Comparison of ENCODE assay signal across 20 mouse cellular contexts in genomic region chr6:124685606-124686386, GRCm38 (mm10). TPM values are rescaled to one million over a fixed set of nuclear protein-coding genes. Genes with fewer than 3 reads are reported as not detected.
DNase-seq lines count a peak whose midpoint lies in the region; ATAC-seq and TF ChIP-seq lines count a peak whose summit lies in the region.
"Had no signal": no experiment of that assay in that cellular context is flagged by ENCODE, and none has a peak within 500 bp of the region (broad histone marks: within the 10 kb centered on the region; RNA-seq: fewer than 3 reads in every experiment).

No protein-coding gene starts in this region.

- TF ChIP-seq CTCF in stomach, postnatal 0 days (IDR thresholded peaks at IDR 0.05; ENCODE audit: low read depth), result no peak

- no peak for DNase-seq in intestine, embryonic 14.5 days (ENCODE audit: low spot score)
- DNase-seq in stomach, postnatal 0 days (ENCODE audit: low spot score), result peak; percentile 47
- DNase-seq in left cerebral cortex, postnatal 36 days (ENCODE audit: low spot score in 2 of 2), result no peak
- no peak for DNase-seq in left cerebral cortex, adult 8-10 months (ENCODE audit: low spot score in 2 of 2)
- DNase-seq in adrenal gland, adult 8-10 months, result no peak
- DNase-seq: adrenal gland, postnatal 14 days; B cell, adult 2 months; cerebellum, adult 9-11 months; gastrocnemius, postnatal 10 days; kidney, postnatal 36 days; lung, embryonic 14.5 days; right cerebral cortex, postnatal 4 days; thymus, postnatal 36 days had no signal

- H3K4me3 ChIP-seq in megakaryocyte, embryonic 14.5 days (replicated peaks), result peak overlapping the region; percentile 70
- no peak overlapping the region for H3K4me3 ChIP-seq in intestine, embryonic 14.5 days (ENCODE audit: low read depth, low read length)
- H3K4me3 ChIP-seq in liver, embryonic 15.5 days (replicated peaks), result no peak overlapping the region
- no peak overlapping the region for H3K4me3 ChIP-seq in stomach, postnatal 0 days (ENCODE audit: low read depth, low read length)
- H3K4me3 ChIP-seq: hindbrain, embryonic 10.5 days had no signal

- H3K9ac ChIP-seq in intestine, embryonic 14.5 days (ENCODE audit: low read length), result no peak overlapping the region
- no peak overlapping the region for H3K9ac ChIP-seq in liver, embryonic 15.5 days
- H3K9ac ChIP-seq in stomach, postnatal 0 days (ENCODE audit: low read length), result no peak overlapping the region
- H3K9ac ChIP-seq: lung, embryonic 14.5 days had no signal

- H3K36me3 ChIP-seq in megakaryocyte, embryonic 14.5 days (replicated peaks; ENCODE audit: low read length), result peaks cover 29% of the 10 kb centered on the region
- no peaks in the 10 kb centered on the region for H3K36me3 ChIP-seq in intestine, embryonic 14.5 days (ENCODE audit: control insufficient read depth, insufficient read depth, low read length)
- H3K36me3 ChIP-seq in liver, embryonic 15.5 days (replicated peaks), result peaks cover 13% of the 10 kb centered on the region; the same call in 1 of the 2 replicates
- H3K36me3 ChIP-seq in stomach, postnatal 0 days (ENCODE audit: control insufficient read depth, insufficient read depth, low read length), result no peaks in the 10 kb centered on the region
- H3K36me3 ChIP-seq: hindbrain, embryonic 10.5 days had no signal

- H3K9me3 ChIP-seq in megakaryocyte, embryonic 14.5 days, result no peaks in the 10 kb centered on the region
- H3K9me3 ChIP-seq in intestine, embryonic 14.5 days (ENCODE audit: control insufficient read depth, low read length), result no peaks in the 10 kb centered on the region
- no peaks in the 10 kb centered on the region for H3K9me3 ChIP-seq in liver, embryonic 15.5 days (replicated peaks)
- H3K9me3 ChIP-seq in stomach, postnatal 0 days (ENCODE audit: control insufficient read depth, low read length), result no peaks in the 10 kb centered on the region
- H3K9me3 ChIP-seq: hindbrain, embryonic 10.5 days had no signal

- ATAC-seq in megakaryocyte, adult 5-6 weeks (ENCODE audit: poor library complexity, severe bottlenecking), result no peak
- ATAC-seq in intestine, embryonic 14.5 days (replicated peaks; ENCODE audit: low FRiP score, low TSS enrichment, low read depth), result peak; percentile 51
- peak; percentile 23; the same call in 1 of the 2 replicates for ATAC-seq in liver, embryonic 15.5 days (ENCODE audit: insufficient read depth)
- no peak for ATAC-seq in stomach, postnatal 0 days (ENCODE audit: low FRiP score, low TSS enrichment)
- ATAC-seq: inflammation-experienced regulatory T-cells, adult 6 months had no signal

- H3K27me3 ChIP-seq in megakaryocyte, embryonic 14.5 days (replicated peaks), result no peaks in the 10 kb centered on the region
- no peaks in the 10 kb centered on the region for H3K27me3 ChIP-seq in intestine, embryonic 14.5 days (replicated peaks; ENCODE audit: control insufficient read depth, insufficient read depth, low read length)
- H3K27me3 ChIP-seq in liver, embryonic 15.5 days, result no peaks in the 10 kb centered on the region
- no peaks in the 10 kb centered on the region for H3K27me3 ChIP-seq in stomach, postnatal 0 days (ENCODE audit: control insufficient read depth, insufficient read depth, low read length)

- TF ChIP-seq EP300 in stomach, postnatal 0 days (optimal IDR thresholded peaks at IDR 0.05), result no peak

- peak overlapping the region; percentile 62; the same call in 1 of the 2 replicates for H3K27ac ChIP-seq in intestine, embryonic 14.5 days (ENCODE audit: low read depth)
- H3K27ac ChIP-seq in liver, embryonic 15.5 days (replicated peaks), result peak overlapping the region; percentile 61; the same call in 1 of the 2 replicates
- no peak overlapping the region; the same call in 1 of the 2 replicates for H3K27ac ChIP-seq in stomach, postnatal 0 days (replicated peaks)
- H3K27ac ChIP-seq: hindbrain, embryonic 10.5 days; macrophage had no signal

- H3K4me1 ChIP-seq in megakaryocyte, embryonic 14.5 days, result peaks cover 83% of the 10 kb centered on the region
- no peaks in the 10 kb centered on the region for H3K4me1 ChIP-seq in intestine, embryonic 14.5 days (replicated peaks; ENCODE audit: control insufficient read depth, insufficient read depth, low read length)
- peaks cover 85% of the 10 kb centered on the region for H3K4me1 ChIP-seq in liver, embryonic 15.5 days (replicated peaks)
- H3K4me1 ChIP-seq in stomach, postnatal 0 days (replicated peaks; ENCODE audit: control insufficient read depth, insufficient read depth), result peaks cover 6% of the 10 kb centered on the region
- H3K4me1 ChIP-seq: hindbrain, embryonic 10.5 days had no signal

- intact Hi-C loops in left cerebral cortex, postnatal 36 days (cut with DNase I), result no loop called here

- no peak overlapping the region for H3K4me2 ChIP-seq in intestine, embryonic 14.5 days (ENCODE audit: low read length)
- H3K4me2 ChIP-seq in liver, embryonic 15.5 days, result peak overlapping the region; percentile 23; the same call in 1 of the 2 replicates
- no peak overlapping the region for H3K4me2 ChIP-seq in stomach, postnatal 0 days (replicated peaks; ENCODE audit: low read depth)
- H3K4me2 ChIP-seq: heart, embryonic 11.5 days; lung, embryonic 14.5 days had no signal

- 82% methylated on average over 12 of the region's 12 CpGs for WGBS in intestine, embryonic 14.5 days
- 26% methylated on average over 12 of the region's 12 CpGs for WGBS in liver, embryonic 15.5 days (ENCODE audit: insufficient replicate concordance)
- 78% methylated on average over 12 of the region's 12 CpGs for WGBS in stomach, postnatal 0 days

RNA-seq across cellular contexts. Expression of gene Lpcat3, which starts 23.0 kb away (rescaled TPM):
- 119 and 190 TPM in 2 replicates for polyA plus RNA-seq in megakaryocyte, embryonic 14.5 days (2012; ENCODE audit: insufficient read depth, low replicate concordance)
- total RNA-seq in megakaryocyte, adult 5-6 weeks (2015), result 32.8 and 48.3 TPM in 2 replicates
- total RNA-seq in megakaryocyte, adult 5-6 weeks (2017), result 22.4 and 24.8 TPM in 2 replicates
- polyA plus RNA-seq in intestine, embryonic 14.5 days (2014; fragmentation: Nextera tagmentation; extraction: Ambion mirVana), result 75.5 and 79.8 TPM in 2 replicates
- polyA plus RNA-seq in liver, embryonic 15.5 days (2015; fragmentation: Nextera tagmentation; extraction: Ambion mirVana), result 82.0 and 85.6 TPM in 2 replicates
- polyA plus RNA-seq in stomach, postnatal 0 days (2015; fragmentation: Nextera tagmentation; extraction: Ambion mirVana), result 78.8 and 79.6 TPM in 2 replicates
- 10 to 100 TPM; 20.9 to 23.0 TPM for total RNA-seq in left cerebral cortex, postnatal 36 days (2021)
- 10 to 100 TPM; 22.6 to 34.6 (median 26.1) TPM for total RNA-seq in left cerebral cortex, adult 8-10 months (2022)
- total RNA-seq in adrenal gland, adult 8-10 months (2022), result 100 to 1,000 TPM in 1 of 4 experiments, 10 to 100 TPM in 3; 75.1 to 111 (median 90.7) TPM

RNA-seq across cellular contexts. Expression of gene Emg1, which starts 26.2 kb away (rescaled TPM):
- 46.3 and 153 TPM in 2 replicates for polyA plus RNA-seq in megakaryocyte, embryonic 14.5 days (2012; ENCODE audit: insufficient read depth, low replicate concordance)
- total RNA-seq in megakaryocyte, adult 5-6 weeks (2015), result 144 and 179 TPM in 2 replicates
- 170 and 206 TPM in 2 replicates for total RNA-seq in megakaryocyte, adult 5-6 weeks (2017)
- polyA plus RNA-seq in intestine, embryonic 14.5 days (2014; fragmentation: Nextera tagmentation; extraction: Ambion mirVana), result 248 and 249 TPM in 2 replicates
- 122 and 128 TPM in 2 replicates for polyA plus RNA-seq in liver, embryonic 15.5 days (2015; fragmentation: Nextera tagmentation; extraction: Ambion mirVana)
- 93.9 and 94.8 TPM in 2 replicates for polyA plus RNA-seq in stomach, postnatal 0 days (2015; fragmentation: Nextera tagmentation; extraction: Ambion mirVana)
- total RNA-seq in left cerebral cortex, postnatal 36 days (2021), result 10 to 100 TPM; 41.8 to 45.9 TPM
- 10 to 100 TPM; 41.0 to 48.1 (median 43.4) TPM for total RNA-seq in left cerebral cortex, adult 8-10 months (2022)
- total RNA-seq in adrenal gland, adult 8-10 months (2022), result 10 to 100 TPM; 81.9 to 100.0 (median 86.2) TPM

RNA-seq across cellular contexts. Expression of gene Phb2, which starts 26.3 kb away (rescaled TPM):
- polyA plus RNA-seq in megakaryocyte, embryonic 14.5 days (2012; ENCODE audit: insufficient read depth, low replicate concordance), result 72.8 and 150 TPM in 2 replicates
- total RNA-seq in megakaryocyte, adult 5-6 weeks (2015), result 99.5 and 115 TPM in 2 replicates
- 152 and 160 TPM in 2 replicates for total RNA-seq in megakaryocyte, adult 5-6 weeks (2017)
- polyA plus RNA-seq in intestine, embryonic 14.5 days (2014; fragmentation: Nextera tagmentation; extraction: Ambion mirVana), result 414 and 436 TPM in 2 replicates
- 242 and 243 TPM in 2 replicates for polyA plus RNA-seq in liver, embryonic 15.5 days (2015; fragmentation: Nextera tagmentation; extraction: Ambion mirVana)
- polyA plus RNA-seq in stomach, postnatal 0 days (2015; fragmentation: Nextera tagmentation; extraction: Ambion mirVana), result 230 and 237 TPM in 2 replicates
- 100 to 1,000 TPM; 113 to 127 TPM for total RNA-seq in left cerebral cortex, postnatal 36 days (2021)
- total RNA-seq in left cerebral cortex, adult 8-10 months (2022), result 100 to 1,000 TPM; 111 to 126 (median 116) TPM
- 100 to 1,000 TPM; 255 to 303 (median 272) TPM for total RNA-seq in adrenal gland, adult 8-10 months (2022)

RNA-seq across cellular contexts. Expression of gene C1s2, which starts 49.9 kb away (rescaled TPM):
- polyA plus RNA-seq in megakaryocyte, embryonic 14.5 days (2012; ENCODE audit: insufficient read depth, low replicate concordance), result not detected in 2 replicates
- not detected in 2 replicates for total RNA-seq in megakaryocyte, adult 5-6 weeks (2015)
- 0.16 TPM in 1 of 2 replicates, not detected in the other for total RNA-seq in megakaryocyte, adult 5-6 weeks (2017)
- not detected in 2 replicates for polyA plus RNA-seq in intestine, embryonic 14.5 days (2014; fragmentation: Nextera tagmentation; extraction: Ambion mirVana)
- not detected in 2 replicates for polyA plus RNA-seq in liver, embryonic 15.5 days (2015; fragmentation: Nextera tagmentation; extraction: Ambion mirVana)
- 0.05 TPM in 1 of 2 replicates, not detected in the other for polyA plus RNA-seq in stomach, postnatal 0 days (2015; fragmentation: Nextera tagmentation; extraction: Ambion mirVana)
- total RNA-seq in left cerebral cortex, postnatal 36 days (2021), result under 1 TPM in 1 of 2 experiments, not detected in 1; 0.32 TPM
- under 1 TPM in 3 of 4 experiments, not detected in 1; 0.22 to 0.23 (median 0.23) TPM for total RNA-seq in left cerebral cortex, adult 8-10 months (2022)
- total RNA-seq in adrenal gland, adult 8-10 months (2022), result 1 to 10 TPM; 1.8 to 4.1 (median 3.0) TPM
- polyA plus RNA-seq: heart, embryonic 11.5 days; hindbrain, embryonic 10.5 days; inflammation-experienced regulatory T-cells, adult 6 months; lung, embryonic 14.5 days; macrophage had no signal

RNA-seq across cellular contexts. Expression of gene Ptpn6, which starts 52.7 kb away (rescaled TPM):
- polyA plus RNA-seq in megakaryocyte, embryonic 14.5 days (2012; ENCODE audit: insufficient read depth, low replicate concordance), result 19.9 and 20.1 TPM in 2 replicates
- 308 and 336 TPM in 2 replicates for total RNA-seq in megakaryocyte, adult 5-6 weeks (2015)
- 1,009 and 1,024 TPM in 2 replicates for total RNA-seq in megakaryocyte, adult 5-6 weeks (2017)
- 11.7 and 14.1 TPM in 2 replicates for polyA plus RNA-seq in intestine, embryonic 14.5 days (2014; fragmentation: Nextera tagmentation; extraction: Ambion mirVana)
- polyA plus RNA-seq in liver, embryonic 15.5 days (2015; fragmentation: Nextera tagmentation; extraction: Ambion mirVana), result 38.1 and 43.7 TPM in 2 replicates
- 13.1 and 15.8 TPM in 2 replicates for polyA plus RNA-seq in stomach, postnatal 0 days (2015; fragmentation: Nextera tagmentation; extraction: Ambion mirVana)
- total RNA-seq in left cerebral cortex, postnatal 36 days (2021), result 1 to 10 TPM; 3.7 to 6.6 TPM
- total RNA-seq in left cerebral cortex, adult 8-10 months (2022), result 10 to 100 TPM in 2 of 4 experiments, 1 to 10 TPM in 2; 2.3 to 15.0 (median 7.9) TPM
- total RNA-seq in adrenal gland, adult 8-10 months (2022), result 10 to 100 TPM; 14.1 to 21.6 (median 15.0) TPM

Comparison
In these comparisons a context has a peak if more than half of its experiments do, and no peak if none do; other contexts are left out.
1. ATAC-seq: peak in intestine, embryonic 14.5 days (single experiment) and liver, embryonic 15.5 days (single experiment); none in megakaryocyte, adult 5-6 weeks (single experiment) and stomach, postnatal 0 days (single experiment).